Mouse (Mus musculus): ENCODE data around the gene Opa3. TPM values are rescaled to one million over a fixed set of nuclear protein-coding genes. Genes with fewer than 3 reads are reported as not detected.
A peak's percentile ranks its signal among the peaks of the same experiment; 100 is the strongest.

Opa3 gene
- total RNA-seq (2022), result 10 to 100 TPM; 33.8 to 45.7 (median 40.7) TPM

DNA sequence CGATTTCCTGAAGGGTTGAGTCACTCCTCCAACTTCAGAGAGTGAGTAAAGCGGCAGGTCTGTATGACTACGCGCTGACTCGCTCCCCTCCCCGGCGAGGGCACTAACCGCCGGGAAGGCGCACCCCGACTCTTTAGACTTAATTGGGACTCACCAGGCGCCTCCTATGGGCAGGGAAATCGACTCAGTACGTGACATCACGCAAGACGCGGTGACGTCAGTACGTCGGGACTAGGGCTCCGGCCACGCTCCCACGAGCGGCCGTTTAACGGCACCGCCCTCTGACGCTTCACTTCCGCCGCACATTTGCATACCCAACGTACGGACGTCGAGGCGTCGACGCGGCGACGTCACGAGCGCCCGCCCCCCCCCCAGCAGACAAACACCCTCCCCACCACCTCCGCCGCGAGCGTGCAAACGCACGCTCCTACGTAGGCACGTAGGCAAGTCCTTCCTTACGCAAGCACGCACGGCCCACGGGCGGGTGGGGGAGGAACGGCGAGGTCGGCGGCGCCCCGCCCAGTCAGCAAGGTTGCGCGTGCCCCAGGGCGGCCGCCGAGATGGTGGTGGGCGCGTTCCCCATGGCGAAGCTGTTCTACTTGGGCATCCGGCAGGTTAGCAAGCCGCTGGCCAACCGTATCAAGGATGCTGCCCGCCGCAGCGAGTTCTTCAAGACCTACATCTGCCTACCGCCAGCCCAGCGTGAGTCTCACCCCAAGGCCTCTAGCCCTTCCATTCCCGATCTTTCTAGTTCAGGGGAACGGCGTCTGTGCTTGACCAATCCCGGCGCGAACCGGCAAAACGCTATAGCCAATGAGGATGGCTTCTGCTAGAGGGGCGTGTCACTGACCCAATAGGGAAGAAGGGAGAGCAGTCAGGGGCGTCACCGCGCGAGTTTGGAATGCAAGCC lies at the start of gene Opa3:
Gene Opa3 (plus strand): TSS at position 452 of the 910 bp plus-strand sequence.
- DNase-seq (ENCODE audit: low spot score in 2 of 2), result peak; percentile 100

GRCm38 (mm10) chr7:19178443-19179092 lies 49.6 kb upstream of the Opa3 start:
- DNase-seq (ENCODE audit: low spot score in 2 of 2), result peak; percentile 79 to 84

DNA sequence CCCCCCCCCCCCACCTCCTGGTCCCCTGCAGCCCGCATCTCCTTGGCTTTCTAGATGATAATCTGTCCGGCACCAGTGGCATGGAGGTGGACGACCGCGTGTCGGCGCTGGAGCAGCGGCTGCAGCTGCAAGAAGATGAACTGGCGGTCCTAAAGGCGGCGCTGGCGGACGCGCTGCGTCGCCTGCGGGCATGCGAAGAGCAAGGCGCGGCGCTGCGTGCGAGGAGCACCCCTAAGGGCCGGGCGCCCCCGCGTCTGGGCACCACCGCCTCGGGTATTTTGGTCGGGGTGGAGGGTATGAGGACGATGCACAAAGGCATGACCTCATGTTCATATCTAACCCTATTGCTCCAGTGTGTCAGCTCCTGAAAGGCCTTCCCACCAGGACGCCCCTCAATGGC lies 49.0 kb upstream of the Opa3 start:
- DNase-seq (ENCODE audit: low spot score in 2 of 2), result peak in 1 of 2 experiments; percentile 57

GRCm38 (mm10) chr7:19179936-19180335 lies 48.2 kb upstream of the Opa3 start:
- no peak for DNase-seq (ENCODE audit: low spot score in 2 of 2)

DNA sequence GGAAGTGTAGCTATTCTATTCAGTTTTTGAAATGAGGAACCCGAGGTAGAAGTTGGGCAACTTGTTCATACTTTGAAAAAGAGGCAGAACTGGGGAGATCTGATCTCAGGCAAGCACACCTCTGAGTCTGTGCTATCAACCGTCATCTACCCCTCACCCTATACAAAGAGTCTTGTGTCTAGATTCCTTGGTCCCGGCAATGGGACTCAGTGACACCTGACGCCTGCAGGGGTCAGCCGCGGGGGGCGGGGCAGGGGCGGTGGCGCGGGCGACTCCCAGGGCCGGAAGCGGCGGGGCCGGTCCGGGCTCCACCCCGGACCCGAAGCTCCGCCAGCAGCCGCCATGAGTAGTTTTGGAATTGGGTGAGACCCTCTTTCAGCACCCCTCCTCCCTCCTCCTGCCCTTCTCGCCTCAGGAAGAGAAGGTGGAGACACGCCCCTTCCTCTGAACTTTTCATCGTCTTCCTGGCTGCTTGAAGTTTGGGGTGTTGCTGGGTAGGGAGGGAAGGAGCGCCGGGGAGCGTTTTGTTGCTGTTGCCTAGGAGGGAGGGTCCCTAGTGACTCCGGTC lies 47.2 kb upstream of the Opa3 start:
- no peak for DNase-seq (ENCODE audit: low spot score in 2 of 2)

- no peak for DNase-seq (ENCODE audit: low spot score in 2 of 2)
Measured at GRCm38 (mm10) chr7:19184250-19184649, 43.9 kb upstream of the Opa3 start.

DNA sequence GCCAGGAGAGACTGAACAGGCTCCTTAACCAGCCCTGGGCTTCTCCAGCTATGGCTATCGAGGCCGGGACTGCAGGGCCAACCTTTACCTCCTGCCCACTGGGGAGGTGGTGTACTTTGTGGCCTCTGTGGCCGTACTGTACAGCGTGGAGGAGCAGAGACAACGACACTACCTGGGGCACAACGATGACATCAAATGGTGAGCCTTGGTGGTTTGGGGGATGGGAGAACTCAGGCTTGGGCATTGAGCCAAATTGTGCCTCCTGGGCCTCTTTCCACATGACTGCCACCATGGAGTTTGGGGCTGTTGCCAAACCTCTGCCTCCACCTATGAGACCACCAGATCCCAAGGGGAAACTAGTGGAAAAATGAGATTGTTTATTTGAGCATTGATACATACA lies 43.4 kb upstream of the Opa3 start:
- no peak for DNase-seq (ENCODE audit: low spot score in 2 of 2)

DNA sequence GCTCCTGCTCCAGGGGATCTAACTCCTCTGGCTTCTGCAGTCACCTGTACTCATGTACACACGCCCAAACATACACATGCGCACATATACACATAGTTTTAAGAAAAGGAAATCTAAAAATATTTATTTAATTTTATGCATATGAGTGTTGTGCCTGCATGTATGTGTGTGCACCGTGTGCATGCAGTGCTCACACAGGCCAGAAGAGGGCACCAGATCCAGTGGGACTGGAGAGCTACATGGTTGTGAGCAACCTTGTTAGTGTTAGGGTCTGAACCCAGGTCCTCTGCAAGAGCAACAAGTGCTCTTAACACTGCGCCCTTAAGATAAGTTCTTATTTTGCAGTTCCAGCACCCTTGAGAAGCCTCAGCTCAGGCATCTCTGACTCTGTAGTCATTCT lies 33.5 kb upstream of the Opa3 start:
- DNase-seq (ENCODE audit: low spot score in 2 of 2), result no peak

DNA sequence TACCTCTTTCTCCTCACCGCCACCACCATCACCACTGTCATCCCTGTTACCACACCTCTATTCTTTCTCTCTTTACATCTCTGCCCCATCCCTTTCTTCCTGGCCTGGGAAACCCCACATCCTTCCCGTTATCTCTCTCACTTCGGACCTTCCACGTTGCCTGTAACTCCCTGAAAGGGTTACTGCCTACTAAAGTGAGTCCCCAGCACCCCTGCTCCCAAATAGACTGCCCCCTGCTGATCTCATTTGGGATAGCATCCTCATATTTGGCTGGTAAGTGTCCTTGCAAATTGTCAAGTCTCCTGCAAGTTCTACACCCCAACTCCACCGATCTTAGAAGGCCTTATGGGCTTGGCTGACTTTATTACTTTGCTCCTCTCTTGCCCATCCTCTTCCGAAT lies 31.5 kb upstream of the Opa3 start:
- DNase-seq (ENCODE audit: low spot score in 2 of 2), result no peak

GRCm38 (mm10) chr7:19197985-19198384 lies 30.1 kb upstream of the Opa3 start:
- DNase-seq (ENCODE audit: low spot score in 2 of 2), result no peak

GRCm38 (mm10) chr7:19201660-19202059 lies 26.5 kb upstream of the Opa3 start:
- DNase-seq (ENCODE audit: low spot score in 2 of 2), result no peak

DNA sequence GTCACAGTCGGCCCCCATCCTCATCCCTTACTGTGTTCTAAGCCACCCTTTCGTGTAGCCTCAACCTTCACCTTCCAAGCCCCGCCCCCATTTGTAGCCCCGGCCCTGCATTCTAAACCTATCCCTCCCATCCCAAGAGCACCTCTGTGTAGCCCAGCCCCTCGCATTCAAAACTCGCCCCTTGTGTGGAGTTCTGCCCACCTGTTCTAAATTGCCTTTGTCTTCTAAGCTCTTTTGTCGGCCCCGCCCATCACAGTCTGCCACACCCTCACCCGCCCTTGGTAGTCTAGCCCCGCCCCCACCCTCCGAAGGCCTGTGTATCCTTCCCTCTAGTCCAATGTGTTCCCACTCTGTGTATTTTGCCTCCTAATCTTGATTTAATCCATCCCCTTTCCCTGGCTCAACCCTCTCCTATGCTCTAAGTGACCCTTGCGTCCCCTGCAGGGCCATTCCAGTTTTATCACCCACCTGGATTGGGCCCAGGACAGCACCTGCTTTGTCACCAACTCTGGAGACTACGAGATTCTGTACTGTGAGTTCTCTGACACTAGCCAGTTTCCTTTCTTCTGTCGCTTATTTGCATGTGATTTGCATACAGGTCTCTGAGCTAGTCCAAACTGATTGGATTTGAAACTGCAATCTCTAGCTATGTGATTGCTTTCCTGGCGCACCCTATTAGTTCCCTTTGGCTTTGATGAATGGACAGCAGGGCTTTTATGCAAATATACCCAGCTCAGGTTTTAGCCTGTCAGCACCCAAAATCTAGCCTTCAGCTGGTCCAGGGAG lies 25.9 kb upstream of the Opa3 start:
- no peak for DNase-seq (ENCODE audit: low spot score in 2 of 2)

DNA sequence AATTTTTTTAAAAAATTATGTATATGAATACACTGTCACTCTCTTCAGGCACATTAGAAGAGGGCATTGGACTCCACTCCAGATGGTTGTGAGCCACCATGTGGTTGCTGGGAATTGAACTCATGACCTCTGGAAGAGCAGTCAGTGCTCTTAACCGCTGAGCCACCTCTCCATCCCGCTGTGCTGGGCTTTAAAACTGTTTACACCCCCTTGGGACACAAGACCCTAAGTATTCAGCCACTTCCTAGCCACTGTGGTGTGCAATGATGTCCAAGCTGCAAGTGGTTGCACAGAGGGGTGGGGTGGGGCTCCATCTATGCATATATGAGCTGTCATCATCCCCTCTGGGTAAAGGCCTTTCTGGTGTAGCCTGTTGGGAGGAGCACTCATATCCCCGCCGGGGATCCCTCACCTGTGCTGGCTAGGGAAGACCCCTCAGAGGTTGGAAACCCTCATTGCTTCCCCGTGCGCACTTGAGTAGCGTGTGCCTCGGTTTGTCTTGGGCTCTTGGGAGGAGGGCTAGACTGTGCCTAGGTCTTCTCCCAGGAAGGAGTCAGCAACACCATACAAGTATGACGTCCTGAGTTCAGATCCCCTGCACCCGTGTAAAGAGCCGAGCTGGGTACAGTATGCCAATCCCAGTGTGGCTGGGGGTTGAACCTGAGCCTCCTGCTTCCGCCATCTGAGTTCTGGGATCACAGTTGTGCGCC lies 19.8 kb upstream of the Opa3 start:
- DNase-seq (ENCODE audit: low spot score in 2 of 2), result no peak

- peak in 1 of 2 experiments; percentile 33 for DNase-seq (ENCODE audit: low spot score in 2 of 2)
Measured at GRCm38 (mm10) chr7:19208944-19209472, 19.1 kb upstream of the Opa3 start.

DNA sequence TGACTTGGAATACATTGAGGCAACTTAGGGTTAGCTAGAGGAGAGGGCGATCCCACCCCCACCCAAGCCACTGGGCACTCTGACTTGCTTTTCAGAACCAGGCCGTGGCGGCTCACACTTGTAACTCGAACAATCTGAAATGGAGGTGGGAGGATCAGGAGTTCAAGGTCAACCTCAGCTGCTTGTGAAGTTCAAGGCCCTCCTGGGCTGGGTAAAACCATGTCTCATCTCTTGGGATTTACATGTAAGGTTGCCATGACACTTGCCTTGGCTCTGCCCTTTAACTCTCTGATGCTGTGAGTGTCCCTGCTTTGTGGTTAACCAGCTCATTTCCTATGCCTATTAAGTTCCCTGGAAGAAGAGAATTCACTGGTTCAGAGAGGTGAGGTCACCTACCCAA lies 18.6 kb upstream of the Opa3 start:
- DNase-seq (ENCODE audit: low spot score in 2 of 2), result no peak

GRCm38 (mm10) chr7:19210010-19210409 lies 18.1 kb upstream of the Opa3 start:
- no peak for DNase-seq (ENCODE audit: low spot score in 2 of 2)

- DNase-seq (ENCODE audit: low spot score in 2 of 2), result no peak
Measured at GRCm38 (mm10) chr7:19211041-19211675, 17.0 kb upstream of the Opa3 start.

DNA sequence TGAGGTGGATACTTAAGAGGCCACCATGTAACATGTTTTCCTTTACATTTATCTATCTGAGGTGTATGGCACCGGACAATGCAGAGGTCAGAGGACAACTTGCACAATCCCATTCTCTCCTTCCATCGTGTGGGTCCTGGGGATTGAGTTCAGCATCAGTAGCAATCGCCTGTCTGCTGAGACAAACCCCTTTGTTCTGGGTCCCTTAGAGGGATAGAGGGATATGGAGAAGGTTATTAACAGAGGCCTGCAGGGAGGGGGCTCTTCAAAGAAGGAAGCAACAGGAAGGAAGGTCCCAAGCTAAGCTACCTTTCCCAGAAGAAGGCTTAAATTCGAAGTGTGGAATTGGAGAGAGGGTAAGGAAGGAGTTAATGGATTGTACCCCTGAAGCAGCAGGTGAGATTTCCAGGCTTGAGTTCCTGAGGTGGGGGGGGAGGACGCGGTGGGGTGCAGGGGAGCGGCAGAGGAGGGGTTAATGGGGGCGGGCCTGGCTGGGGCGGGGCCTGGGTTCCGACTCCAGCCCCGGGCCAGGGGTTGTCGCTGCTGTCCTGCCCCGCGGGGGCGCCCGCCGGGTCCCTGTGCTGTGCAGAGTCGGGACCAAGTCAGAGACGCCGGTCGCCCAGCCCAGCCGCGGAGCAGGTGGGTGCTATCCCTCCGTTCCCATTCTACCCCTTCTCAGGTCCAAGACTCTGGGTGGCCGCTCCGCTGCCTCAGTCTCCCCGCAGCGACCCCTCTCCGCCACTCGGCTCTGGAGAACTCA lies 16.0 kb upstream of the Opa3 start, which contains the start of gene Gpr4:
Gene Gpr4 (plus strand): TSS at position 543 of the 760 bp plus-strand sequence.
- no peak for DNase-seq (ENCODE audit: low spot score in 2 of 2)

- no peak for DNase-seq (ENCODE audit: low spot score in 2 of 2)
Measured at GRCm38 (mm10) chr7:19213385-19213784, 14.7 kb upstream of the Opa3 start.
